Mouse (Mus musculus) CH12.LX (cell line): ENCODE measurements around the gene Slamf8. TPM values are rescaled to one million over a fixed set of nuclear protein-coding genes. Genes with fewer than 3 reads are reported as not detected.

Experiments used
- DNase-seq: peaks from one replicate; pipeline ENCODE4 v3.0.0-alpha.2; 2013; ENCODE audit errors: extremely low read depth
- H3K27ac ChIP-seq: 2 replicates; pipeline ENCODE4 v1.5.1; 2012; ENCODE audit warnings: low read depth, mild to moderate bottlenecking, control low read depth, moderate library complexity; ENCODE audit not compliant: insufficient read depth
- H3K27me3 ChIP-seq: replicated peaks from 2 replicates; pipeline ENCODE3; 2012; ENCODE audit warnings: inconsistent platforms
- H3K36me3 ChIP-seq, 2 experiments: replicated peaks in 1 of 2; 2 replicates each; pipeline versions ENCODE3 to v1.6.1; 2012; ENCODE audit warnings: inconsistent platforms in 1 of 2, low read length in 1 of 2, mild to moderate bottlenecking in 1 of 2, mixed read lengths in 1 of 2, moderate library complexity in 1 of 2; ENCODE audit not compliant: control insufficient read depth in 1 of 2, insufficient read depth in 1 of 2
- H3K4me1 ChIP-seq, 2 experiments: 2 replicates each; pipeline ENCODE4 v1.6.1; 2012; ENCODE audit warnings: inconsistent platforms in 1 of 2, moderate library complexity in 1 of 2; ENCODE audit not compliant: insufficient read depth in 2 of 2, control insufficient read depth in 1 of 2
- H3K4me2 ChIP-seq: 2 replicates; pipeline ENCODE4 v1.6.1; 2012; ENCODE audit warnings: low read depth, mild to moderate bottlenecking, control low read depth; ENCODE audit not compliant: poor library complexity, insufficient read depth, severe bottlenecking
- H3K4me3 ChIP-seq, 3 experiments: fragments of 150-350 bp in 1 of 3; sonication (generic) in 1 of 3; replicated peaks in 1 of 3; 2 replicates each; pipeline versions ENCODE3 to v1.5.1; 2011 to 2012; ENCODE audit warnings: low read depth in 2 of 3, low read length in 2 of 3, mild to moderate bottlenecking in 2 of 3, moderate library complexity in 2 of 3, control low read depth in 1 of 3, improper control_type of control experiment in 1 of 3, inconsistent platforms in 1 of 3, mixed read lengths in 1 of 3; ENCODE audit not compliant: poor library complexity in 1 of 3
- H3K79me2 ChIP-seq: replicated peaks from 2 replicates; pipeline ENCODE4 v1.6.1; 2012; ENCODE audit warnings: mild to moderate bottlenecking, moderate library complexity; ENCODE audit not compliant: control insufficient read depth, poor library complexity, insufficient read depth, severe bottlenecking; ENCODE audit errors: extremely low read depth
- H3K9ac ChIP-seq: 2 replicates; pipeline ENCODE4 v1.6.1; 2012; ENCODE audit warnings: low read depth, mild to moderate bottlenecking, control low read depth, moderate library complexity; ENCODE audit not compliant: insufficient read depth
- H3K9me3 ChIP-seq: replicated peaks from 2 replicates; pipeline ENCODE3; 2012; ENCODE audit warnings: low read length, inconsistent platforms, mixed read lengths
- BHLHE40 ChIP-seq: IDR thresholded peaks from 2 replicates; pipeline ENCODE4 v1.6.1; 2011; ENCODE audit warnings: mild to moderate bottlenecking, low read depth, low read length, improper control_type of control experiment
- CHD1 ChIP-seq: IDR thresholded peaks from 2 replicates; pipeline ENCODE4 v1.6.1; 2012; ENCODE audit warnings: low read depth, low read length, improper control_type of control experiment, inconsistent platforms
- CTCF ChIP-seq, 2 experiments: IDR thresholded peaks in 1 of 2; conservative IDR thresholded peaks in 1 of 2; 2 replicates each; pipeline ENCODE4 v1.5.1; 2011 to 2012; ENCODE audit warnings: low read depth in 2 of 2, low read length in 2 of 2, improper control_type of control experiment in 1 of 2, inconsistent platforms in 1 of 2, mild to moderate bottlenecking in 1 of 2, moderate library complexity in 1 of 2
- ELF1 ChIP-seq: IDR thresholded peaks from 2 replicates; pipeline ENCODE4 v1.6.1; 2014; ENCODE audit warnings: low read depth, mild to moderate bottlenecking, inconsistent platforms, low read length, improper control_type of control experiment
- ETS1 ChIP-seq: conservative IDR thresholded peaks from 2 replicates; pipeline ENCODE4 v1.6.1; 2012; ENCODE audit warnings: low read depth, mild to moderate bottlenecking, inconsistent platforms, low read length, improper control_type of control experiment, moderate library complexity
- GABPA ChIP-seq: IDR thresholded peaks from 2 replicates; pipeline ENCODE4 v1.6.1; 2012; ENCODE audit warnings: low read depth, low read length, improper control_type of control experiment, inconsistent platforms; ENCODE audit not compliant: insufficient replicate concordance
- IRF4 ChIP-seq: IDR thresholded peaks from 2 replicates; pipeline ENCODE4 v1.6.1; 2014; ENCODE audit warnings: low read depth, mild to moderate bottlenecking, inconsistent platforms, low read length, improper control_type of control experiment
- MXI1 ChIP-seq: IDR thresholded peaks from 2 replicates; pipeline ENCODE4 v1.6.1; 2011; ENCODE audit warnings: mild to moderate bottlenecking, low read depth, low read length, improper control_type of control experiment
- NELFE ChIP-seq: IDR thresholded peaks from 2 replicates; pipeline ENCODE4 v1.6.1; 2011; ENCODE audit warnings: low read depth, low read length, improper control_type of control experiment
- NRF1 ChIP-seq: IDR thresholded peaks from 2 replicates; pipeline ENCODE4 v1.6.1; 2014; ENCODE audit warnings: low read depth, mild to moderate bottlenecking, inconsistent platforms, low read length, improper control_type of control experiment, moderate library complexity
- SIN3A ChIP-seq: IDR thresholded peaks from 2 replicates; pipeline ENCODE4 v1.6.1; 2012; ENCODE audit warnings: low read length, improper control_type of control experiment, inconsistent platforms
- SMC3 ChIP-seq: IDR thresholded peaks from 2 replicates; pipeline ENCODE4 v1.6.1; 2011; ENCODE audit warnings: low read depth, low read length, improper control_type of control experiment
- UBTF ChIP-seq: IDR thresholded peaks from 2 replicates; pipeline ENCODE4 v1.6.1; 2012; ENCODE audit warnings: low read depth, mild to moderate bottlenecking, inconsistent platforms, low read length, improper control_type of control experiment, moderate library complexity
- USF2 ChIP-seq: conservative IDR thresholded peaks from 2 replicates; pipeline ENCODE4 v1.6.1; 2011; ENCODE audit warnings: low read depth, low read length, improper control_type of control experiment
- ZC3H11A ChIP-seq: IDR thresholded peaks from 2 replicates; pipeline ENCODE4 v1.6.1; 2012; ENCODE audit warnings: low read depth, mild to moderate bottlenecking, inconsistent platforms, low read length, improper control_type of control experiment
- ZMIZ1 ChIP-seq: IDR thresholded peaks from 2 replicates; pipeline ENCODE4 v1.6.1; 2012; ENCODE audit warnings: low read depth, mild to moderate bottlenecking, inconsistent platforms, low read length, improper control_type of control experiment
- dilution Hi-C: fragments of 300-500 bp; cut with MboI; formaldehyde crosslinking; loops from 2 replicates; pipeline ENCODE4 v1.14.3; 2020; ENCODE audit warnings: low sequenced_read_pairs; ENCODE audit not compliant: extremely low pct_unique_long_range_greater_than_20kb, extremely low pct_ligation_motif_present
- in situ Hi-C: fragments of 300-500 bp; cut with MboI; formaldehyde crosslinking; loops from 3 replicates; pipeline ENCODE4 v1.14.3; 2019; ENCODE audit warnings: low sequenced_read_pairs, low pct_ligation_motif_present, low pct_unique_long_range_greater_than_20kb, mixed read lengths
- polyA plus RNA-seq: library from polyadenylated mRNA; unstranded; fragments of >175 nt; gene quantifications from 2 replicates; pipeline ENCODE4 v1.2.1, GENCODE M21; 2012; ENCODE audit warnings: low read depth; ENCODE audit not compliant: insufficient read length
- total RNA-seq, 2 experiments: library from RNA; depleted of rRNA; stranded (reverse); fragments of 300-350 nt in 1 of 2; fragments of >200 nt in 1 of 2; gene quantifications; 2 replicates each; pipeline ENCODE4 v1.2.3; 2012 to 2014

Slamf8 gene
- total and polyA plus RNA-seq, 3 experiments = 0.30 to 1.8 (median 1.1) TPM

DNA sequence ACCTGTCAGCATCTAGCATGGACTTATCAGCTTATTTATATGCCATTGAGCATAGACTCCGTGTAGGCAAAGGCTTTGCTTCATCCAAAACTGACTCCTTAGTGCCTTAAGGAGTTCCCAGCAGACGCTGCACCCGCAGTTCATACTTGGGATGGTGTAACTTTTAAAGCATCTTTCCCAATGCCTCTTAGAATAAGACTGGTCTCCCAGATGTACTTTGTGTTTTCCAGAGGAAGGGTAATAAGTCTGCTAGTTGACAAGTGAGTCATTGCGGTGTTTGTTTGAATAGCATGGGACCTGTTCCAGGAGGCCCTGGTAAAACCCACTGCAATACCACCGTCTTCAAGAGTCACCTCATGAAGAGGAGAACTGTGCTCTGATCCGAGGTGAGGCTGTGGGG lies 10.3 kb downstream of the Slamf8 start:
- Histone ChIP-seq H3K9me3 (no peaks in the 10 kb centered on the region), H3K4me3 (no peak overlapping the region), H3K27ac (no peak overlapping the region), H3K4me2 (no peak overlapping the region), H3K27me3 (peaks cover 7% of the 10 kb centered on the region), H3K79me2 (no peaks in the 10 kb centered on the region), H3K4me1 (0 out of 4 replicates have a peak, but pooled peaks cover 0 to 2% of the 10 kb centered on the region in 2 experiments), H3K36me3 (no peaks in the 10 kb centered on the region), H3K9ac (no peak overlapping the region)
- DNase-seq = no peak
- TF ChIP-seq USF2 = no peak
- no peak for TF ChIP-seq SMC3
- no peak for TF ChIP-seq GABPA
- no peak for TF ChIP-seq CHD1
- TF ChIP-seq ETS1 = no peak
- no peak for TF ChIP-seq ELF1
- TF ChIP-seq BHLHE40 = no peak
- no peak for TF ChIP-seq UBTF
- TF ChIP-seq NRF1 = no peak
- TF ChIP-seq IRF4 = no peak
- TF ChIP-seq NELFE = no peak
- dilution Hi-C loops (no loop called here), in situ Hi-C loops (no loop called here)

DNA sequence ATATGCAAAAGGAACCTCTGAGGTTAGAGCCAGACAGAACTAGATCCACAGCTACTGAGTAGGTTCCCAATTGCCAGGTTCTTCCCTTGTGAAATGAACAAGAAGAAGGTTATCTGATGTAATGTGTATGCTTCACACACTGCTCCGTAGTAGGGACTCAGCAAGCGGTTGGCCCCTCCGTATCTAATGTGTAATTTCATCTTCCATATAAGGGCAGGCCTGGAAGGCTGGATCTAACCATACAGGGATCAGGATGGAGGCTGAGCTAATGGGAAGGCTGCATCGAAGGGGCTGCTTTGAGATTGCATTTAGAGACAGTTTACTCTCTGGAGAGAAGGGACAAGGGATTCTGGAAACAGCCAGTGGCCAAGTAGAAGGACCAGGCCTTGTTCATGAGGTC lies 22.6 kb downstream of the Slamf8 start:
- Histone ChIP-seq H3K4me3 (no peak overlapping the region), H3K9me3 (no peaks in the 10 kb centered on the region), H3K4me1 (peaks cover 0 to 12% of the 10 kb centered on the region in 2 experiments; a peak in 2 of 4 replicates), H3K4me2 (no peak overlapping the region), H3K36me3 (no peaks in the 10 kb centered on the region), H3K27ac (no peak overlapping the region), H3K27me3 (peaks cover 74% of the 10 kb centered on the region), H3K9ac (no peak overlapping the region), H3K79me2 (no peaks in the 10 kb centered on the region)
- in situ Hi-C loops = no loop called here
- dilution Hi-C loops = no loop called here
- TF ChIP-seq SIN3A = no peak
- no peak for DNase-seq

DNA sequence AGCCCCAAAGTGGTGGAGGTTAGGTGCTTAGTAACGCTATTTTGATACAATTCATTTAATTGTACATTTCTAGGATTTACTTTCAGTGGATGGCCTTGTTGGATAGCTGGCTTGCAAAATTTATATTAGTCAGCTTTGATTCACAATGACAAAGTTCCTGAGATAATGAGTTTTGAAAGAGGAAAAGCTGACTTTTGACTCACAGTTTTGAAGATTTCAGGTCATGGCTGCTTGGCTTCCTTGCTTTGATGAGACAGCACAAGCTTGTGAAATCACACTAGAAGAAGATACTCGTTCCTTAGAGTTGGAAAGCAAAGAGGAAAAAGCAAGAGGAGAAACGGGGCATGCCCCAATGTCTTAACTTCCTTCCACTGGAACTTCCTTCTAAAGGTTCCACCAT lies 24.2 kb downstream of the Slamf8 start:
- no peaks in the 10 kb centered on the region for H3K9me3 ChIP-seq
- no peak overlapping the region for H3K9ac ChIP-seq
- H3K4me2 ChIP-seq = no peak overlapping the region
- H3K4me3 ChIP-seq = no peak overlapping the region
- TF ChIP-seq ZMIZ1 = no peak
- no peak for TF ChIP-seq GABPA
- TF ChIP-seq ZC3H11A = no peak
- TF ChIP-seq MXI1 = no peak
- no peak for TF ChIP-seq SMC3
- TF ChIP-seq IRF4 = no peak
- no peak for TF ChIP-seq CTCF (conservative IDR thresholded peaks at IDR 0.05 in 1 of 2, IDR thresholded peaks at IDR 0.05 in 1 of 2; ENCODE audit: low read depth in 2 of 2, low read length in 2 of 2)
- no peaks in the 10 kb centered on the region for H3K36me3 ChIP-seq
- H3K79me2 ChIP-seq = no peaks in the 10 kb centered on the region
- dilution Hi-C loops = no loop called here
- no peak for DNase-seq
- in situ Hi-C loops = no loop called here
- H3K27me3 ChIP-seq = peaks cover 75% of the 10 kb centered on the region
- H3K27ac ChIP-seq = no peak overlapping the region
- H3K4me1 ChIP-seq = peaks cover 0 to 16% of the 10 kb centered on the region in 2 experiments; a peak in 2 of 4 replicates
